Mouse (Mus musculus) liver, adult 2 months (tissue): ENCODE measurements at regions not wholly inside any gene's neighbourhood (a gene's known extent, or its start where the extent isn't known, plus 50 kb on each side); places are given as distances from the start of the nearest gene placed in this dataset.

Experiments
- DNase-seq: peaks from one replicate; pipeline ENCODE4 v3.0.0-alpha.2; 2011; ENCODE audit warnings: low read depth, low spot score; ENCODE audit errors: extremely low read depth
- H3K27ac ChIP-seq: fragments of 200-500 bp; replicated peaks from 2 replicates; pipeline ENCODE4 v1.5.1; 2012; ENCODE audit warnings: low read depth, mild to moderate bottlenecking, control low read depth, inconsistent platforms, low read length; ENCODE audit not compliant: insufficient read depth
- H3K27me3 ChIP-seq: fragments of 200-500 bp; 2 replicates; pipeline ENCODE4 v1.6.1; 2012; ENCODE audit warnings: mild to moderate bottlenecking, moderate library complexity, low read length, inconsistent platforms; ENCODE audit not compliant: control insufficient read depth, insufficient read depth
- H3K36me3 ChIP-seq: fragments of 200-500 bp; 2 replicates; pipeline ENCODE4 v1.6.1; 2012; ENCODE audit warnings: low read length, inconsistent platforms; ENCODE audit not compliant: control insufficient read depth, insufficient read depth
- H3K4me1 ChIP-seq: fragments of 200-500 bp; 2 replicates; pipeline ENCODE4 v1.6.1; 2011; ENCODE audit warnings: low read length; ENCODE audit not compliant: control insufficient read depth, insufficient read depth
- H3K4me3 ChIP-seq: fragments of 200-500 bp; 2 replicates; pipeline ENCODE4 v1.5.1; 2011; ENCODE audit warnings: low read depth, mild to moderate bottlenecking, control low read depth, low read length, moderate library complexity; ENCODE audit not compliant: insufficient read depth
- H3K79me2 ChIP-seq: fragments of 200-500 bp; 2 replicates; pipeline ENCODE4 v1.6.1; 2012; ENCODE audit warnings: inconsistent platforms, mild to moderate bottlenecking, low read length, moderate library complexity; ENCODE audit not compliant: control insufficient read depth, insufficient read depth
- H3K9ac ChIP-seq: fragments of 200-500 bp; 2 replicates; pipeline ENCODE4 v1.6.1; 2012; ENCODE audit warnings: low read depth, mild to moderate bottlenecking, control low read depth, inconsistent platforms, low read length
- CTCF ChIP-seq: fragments of 200-500 bp; IDR thresholded peaks from 2 replicates; pipeline ENCODE4 v1.5.1; 2011; ENCODE audit warnings: low read depth, low read length, control low read depth
- POLR2A ChIP-seq: fragments of 200-500 bp; IDR thresholded peaks from 2 replicates; pipeline ENCODE4 v1.6.1; 2011; ENCODE audit warnings: low read length, control low read depth; ENCODE audit not compliant: insufficient read depth; ENCODE audit errors: extremely low read depth
- WGBS: fragments of 180-500 bp; shearing (Covaris S2); methylation state at CpG from one replicate; pipeline ENCODE4 v1.1.7; 2018; 5-methylcytosine and 5-hydroxymethylcytosine counted together

DNA sequence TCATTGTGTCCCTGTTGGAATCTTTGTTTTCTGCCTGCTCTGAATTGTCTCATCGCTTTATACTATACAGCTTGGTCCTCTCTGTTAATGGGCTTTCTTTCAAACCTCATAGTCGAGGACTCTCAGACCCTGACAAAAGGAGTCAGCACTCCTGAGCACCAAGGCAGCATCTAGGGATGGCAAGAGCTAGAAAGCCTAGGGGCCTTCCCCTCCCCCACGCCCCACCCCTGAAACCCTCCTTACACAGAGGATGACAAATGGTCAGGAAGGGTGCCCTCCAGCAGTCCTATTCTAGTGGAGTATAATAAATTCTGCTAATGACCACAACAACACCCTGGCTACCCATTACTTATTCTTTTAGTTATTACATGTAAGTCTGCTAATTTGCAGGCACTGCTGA is 74.4 kb downstream of the Tbx19 start:
- H3K27ac ChIP-seq = no peak overlapping the region
- DNase-seq = no peak
- TF ChIP-seq CTCF = no peak
- TF ChIP-seq POLR2A = no peak

DNA sequence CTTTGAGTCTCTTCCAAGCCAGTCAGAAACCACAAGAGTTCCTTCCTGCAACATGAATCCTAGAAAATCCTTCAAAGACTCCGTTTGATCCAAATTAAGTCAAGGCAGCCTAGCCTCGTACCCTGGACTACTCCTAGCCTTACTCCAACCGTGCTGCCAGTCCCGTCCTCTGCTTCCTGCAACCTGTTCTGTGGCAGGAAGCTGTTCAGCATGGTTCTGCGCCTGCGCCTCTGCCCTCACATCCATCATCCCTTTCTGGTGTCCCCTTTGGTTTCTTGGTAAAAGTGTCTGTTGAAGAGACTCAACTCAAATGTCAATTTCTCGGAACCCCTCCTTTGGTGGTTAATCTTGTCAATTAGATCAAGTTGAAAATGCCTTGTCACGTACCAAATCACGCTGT is 75.8 kb downstream of the Tbx19 start:
- Histone ChIP-seq H3K9ac (no peak overlapping the region), H3K36me3 (no peaks in the 10 kb centered on the region), H3K4me3 (no peak overlapping the region), H3K27me3 (no peaks in the 10 kb centered on the region), H3K79me2 (no peaks in the 10 kb centered on the region), H3K4me1 (no peaks in the 10 kb centered on the region), H3K27ac (no peak overlapping the region)
- TF ChIP-seq CTCF (no peak), POLR2A (no peak)
- DNase-seq = no peak
- WGBS = 83% methylated on average over 9 of the region's 9 CpGs

More for the DNA sequence above, 74.4 kb downstream of the Tbx19 start:
- H3K36me3 ChIP-seq = no peaks in the 10 kb centered on the region
- no peaks in the 10 kb centered on the region for H3K79me2 ChIP-seq
- WGBS = 81% methylated on average over 3 of the region's 3 CpGs
- H3K4me3 ChIP-seq = no peak overlapping the region
- H3K27me3 ChIP-seq = no peaks in the 10 kb centered on the region
- no peak overlapping the region for H3K9ac ChIP-seq
- H3K4me1 ChIP-seq = no peaks in the 10 kb centered on the region

DNA sequence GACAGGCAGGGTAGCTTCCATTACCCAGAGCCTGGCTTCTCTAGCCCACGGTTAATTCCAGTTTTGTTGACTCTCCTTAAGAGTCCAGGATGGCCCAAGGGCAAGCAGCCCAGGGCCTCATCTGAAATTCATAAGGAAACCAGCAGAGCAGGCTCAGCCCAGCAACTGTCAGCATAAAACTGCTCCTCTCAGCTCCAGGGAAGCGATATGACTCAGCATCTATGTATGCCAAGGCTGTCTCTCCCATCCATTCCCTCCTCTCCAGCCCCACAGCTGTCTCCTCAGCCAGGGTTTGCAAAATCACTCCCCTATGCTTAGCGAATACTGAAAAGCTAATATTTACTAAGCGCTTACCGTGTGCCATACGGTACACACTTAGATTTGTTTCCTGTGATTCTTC is 76.4 kb downstream of the Tbx19 start:
- Histone ChIP-seq H3K4me1 (no peaks in the 10 kb centered on the region), H3K9ac (no peak overlapping the region), H3K79me2 (no peaks in the 10 kb centered on the region), H3K27me3 (no peaks in the 10 kb centered on the region), H3K27ac (no peak overlapping the region), H3K4me3 (no peak overlapping the region), H3K36me3 (no peaks in the 10 kb centered on the region)
- no peak for DNase-seq
- TF ChIP-seq POLR2A = no peak
- TF ChIP-seq CTCF = no peak
- WGBS = 50% methylated on average over 6 of the region's 6 CpGs

DNA sequence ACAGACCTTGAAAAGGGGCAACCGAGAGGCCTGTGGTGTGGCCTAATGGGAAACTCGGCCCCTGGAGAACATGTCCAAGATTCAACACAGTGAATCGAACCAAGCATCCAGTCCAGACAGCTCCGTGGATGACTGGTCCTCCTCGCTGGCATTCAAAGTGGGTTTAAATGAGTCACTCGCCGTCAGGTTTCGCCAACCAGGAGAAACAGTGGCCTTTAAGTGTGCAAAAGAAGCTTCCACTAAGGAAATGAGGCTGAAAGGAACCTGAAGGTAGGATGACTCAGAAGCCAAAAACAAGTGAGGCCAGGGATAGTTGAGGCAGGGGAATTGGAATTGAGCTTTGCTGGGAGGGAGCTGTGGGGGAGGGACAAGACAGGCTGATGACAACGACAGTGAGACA is 80.2 kb downstream of the Tbx19 start:
- Histone ChIP-seq H3K36me3 (no peaks in the 10 kb centered on the region), H3K27ac (no peak overlapping the region), H3K9ac (no peak overlapping the region), H3K27me3 (no peaks in the 10 kb centered on the region), H3K4me3 (no peak overlapping the region), H3K79me2 (no peaks in the 10 kb centered on the region), H3K4me1 (no peaks in the 10 kb centered on the region)
- 92% methylated on average over 9 of the region's 9 CpGs for WGBS
- no peak for DNase-seq
- TF ChIP-seq CTCF (no peak), POLR2A (no peak)

DNA sequence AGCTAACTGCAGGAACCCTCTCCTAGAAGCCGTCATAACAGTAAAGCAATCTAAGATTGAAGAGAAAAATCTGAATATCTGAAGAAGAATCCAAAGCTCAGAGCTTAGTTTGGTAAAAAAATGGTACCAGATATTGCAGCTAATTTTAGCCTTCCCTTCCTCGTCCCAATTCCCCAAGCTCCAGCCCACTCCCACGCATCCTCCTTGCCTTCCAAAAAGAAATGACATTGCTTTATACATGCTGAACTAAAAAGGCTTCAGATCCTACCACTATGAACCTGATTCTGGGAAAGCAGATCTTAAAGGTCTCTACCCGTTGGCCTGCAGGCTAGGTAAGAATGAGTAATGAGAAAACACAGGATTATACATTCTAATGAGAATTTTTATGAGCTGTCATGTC is 83.3 kb downstream of the Tbx19 start:
- no peaks in the 10 kb centered on the region for H3K4me1 ChIP-seq
- DNase-seq = no peak
- no peaks in the 10 kb centered on the region for H3K27me3 ChIP-seq
- H3K9ac ChIP-seq = no peak overlapping the region
- no peak for TF ChIP-seq CTCF
- no peak for TF ChIP-seq POLR2A
- no peak overlapping the region for H3K27ac ChIP-seq
- H3K4me3 ChIP-seq = no peak overlapping the region
- no peaks in the 10 kb centered on the region for H3K79me2 ChIP-seq
- H3K36me3 ChIP-seq = no peaks in the 10 kb centered on the region
- WGBS = 81% methylated on average over 4 of the region's 4 CpGs

DNA sequence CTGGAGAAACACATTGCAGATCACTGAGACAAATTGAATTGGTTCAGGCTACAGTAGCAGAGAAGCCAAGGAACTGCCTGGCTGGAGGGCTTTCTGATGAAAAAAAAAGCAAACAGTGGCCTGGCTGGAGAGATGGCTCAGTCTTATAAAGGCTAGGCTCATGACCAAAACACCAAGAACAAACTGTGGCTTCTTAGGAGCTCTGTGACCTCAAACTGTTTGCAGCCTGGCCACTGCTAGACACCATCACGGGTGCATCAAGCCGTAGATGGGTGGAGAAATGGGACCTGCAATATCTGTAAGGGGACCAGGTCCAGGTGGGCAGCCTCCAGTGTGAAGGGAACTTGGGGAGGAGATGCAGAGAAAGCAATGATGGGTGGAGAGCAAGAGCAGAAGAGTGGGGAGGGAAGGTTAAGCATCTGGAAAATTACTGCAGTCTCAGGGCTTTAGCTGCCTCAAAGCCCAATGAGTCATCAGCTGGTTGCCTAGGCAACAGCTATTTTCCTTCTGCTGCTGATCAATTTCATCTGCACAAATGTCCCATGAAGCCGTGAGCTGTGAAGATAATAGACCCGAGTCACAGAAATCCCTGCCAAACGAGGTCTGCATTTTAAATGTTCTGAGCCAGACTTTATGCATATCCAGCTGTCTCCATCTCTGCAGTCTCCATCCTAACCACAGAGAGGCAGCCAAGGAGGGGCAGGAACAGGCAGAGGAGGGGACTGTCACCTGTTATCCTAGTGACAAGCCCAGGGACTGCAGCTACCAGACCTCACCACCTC is 85.1 kb downstream of the Tbx19 start:
- Histone ChIP-seq H3K79me2 (no peaks in the 10 kb centered on the region), H3K9ac (no peak overlapping the region), H3K27ac (no peak overlapping the region), H3K27me3 (no peaks in the 10 kb centered on the region), H3K4me1 (no peaks in the 10 kb centered on the region), H3K36me3 (no peaks in the 10 kb centered on the region), H3K4me3 (no peak overlapping the region)
- 63% methylated on average over 5 of the region's 5 CpGs for WGBS
- no peak for DNase-seq
- TF ChIP-seq CTCF (no peak), POLR2A (no peak)
